Mouse (Mus musculus) ovary, postnatal 36 days (tissue): ENCODE measurements around the gene Ppp1r12a.

ENCODE experiments used
- DNase-seq: peaks from one replicate; pipeline ENCODE4 v3.0.0; 2022; ENCODE audit warnings: low spot score, mixed read lengths

Gene Ppp1r12a

GRCm38 (mm10) chr10:108162297-108163020 lies 466 bp downstream of the Ppp1r12a start:
- DNase-seq, result no peak

DNA sequence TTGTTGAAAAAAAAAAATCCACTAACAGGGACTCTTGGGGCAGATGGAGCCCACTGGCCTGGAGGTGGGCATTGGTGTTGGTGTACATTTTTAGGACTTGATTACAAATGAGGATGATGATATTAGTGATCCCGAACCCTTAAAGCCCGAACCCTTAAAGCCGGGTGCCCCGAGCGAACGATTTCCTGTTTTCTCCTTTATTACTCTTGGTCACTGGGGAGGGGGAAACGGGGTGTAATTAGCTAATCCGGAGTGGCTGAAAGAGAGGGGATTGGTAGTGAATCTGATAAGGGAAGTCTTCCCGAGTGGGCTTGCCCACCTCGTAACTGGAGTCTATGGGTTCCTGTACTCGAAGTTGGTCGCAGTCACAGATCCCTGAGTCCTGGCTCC lies 1.0 kb downstream of the Ppp1r12a start:
- DNase-seq, result peak; percentile 15

GRCm38 (mm10) chr10:108163451-108163850 lies 1.5 kb downstream of the Ppp1r12a start:
- DNase-seq, result no peak

DNA sequence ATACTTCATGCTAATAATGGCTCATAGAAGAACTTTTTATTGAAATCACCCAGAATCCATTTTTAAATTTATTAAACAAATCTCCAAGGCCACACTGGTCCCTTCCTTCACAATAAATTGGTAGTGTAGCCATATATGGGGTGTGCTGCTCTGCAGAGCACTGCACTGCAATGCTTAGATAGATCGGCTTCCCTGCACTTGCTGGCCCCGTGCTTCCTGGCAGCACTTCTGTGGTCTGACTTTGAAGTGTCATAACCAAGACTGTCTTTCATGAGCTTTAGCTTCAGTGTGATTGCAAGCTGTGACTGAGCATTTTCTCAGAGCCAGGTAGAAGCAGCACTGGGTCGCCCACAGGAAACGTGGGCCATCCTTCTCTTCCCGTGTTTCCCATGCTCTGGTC lies 5.8 kb downstream of the Ppp1r12a start:
- DNase-seq, result no peak

DNA sequence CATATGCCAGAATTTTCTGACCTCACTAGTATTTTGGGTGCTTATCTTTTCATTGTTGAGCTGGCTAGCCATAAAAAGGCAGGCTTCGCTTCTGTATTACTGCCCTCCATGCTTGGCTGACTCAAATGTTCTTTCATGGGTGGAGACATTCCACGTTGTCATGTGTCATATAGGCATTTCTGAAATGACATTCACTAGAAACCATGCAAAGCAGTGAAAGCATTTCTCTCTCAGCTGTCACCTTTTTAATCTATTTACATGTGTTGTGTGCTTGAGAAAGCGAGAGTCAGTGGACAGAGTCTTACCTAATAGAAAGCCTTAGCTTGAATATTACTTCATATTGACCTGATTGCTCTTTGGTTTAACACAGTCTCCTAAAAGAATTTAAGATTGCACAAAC lies 8.8 kb downstream of the Ppp1r12a start:
- no peak for DNase-seq

- DNase-seq, result no peak
These were observed 9.6 kb downstream of the Ppp1r12a start for GRCm38 (mm10) chr10:108171637-108172036.

GRCm38 (mm10) chr10:108172817-108173563 lies 11.0 kb downstream of the Ppp1r12a start:
- DNase-seq, result no peak

- DNase-seq, result no peak
These were observed 12.1 kb downstream of the Ppp1r12a start for GRCm38 (mm10) chr10:108174107-108174506.

DNA sequence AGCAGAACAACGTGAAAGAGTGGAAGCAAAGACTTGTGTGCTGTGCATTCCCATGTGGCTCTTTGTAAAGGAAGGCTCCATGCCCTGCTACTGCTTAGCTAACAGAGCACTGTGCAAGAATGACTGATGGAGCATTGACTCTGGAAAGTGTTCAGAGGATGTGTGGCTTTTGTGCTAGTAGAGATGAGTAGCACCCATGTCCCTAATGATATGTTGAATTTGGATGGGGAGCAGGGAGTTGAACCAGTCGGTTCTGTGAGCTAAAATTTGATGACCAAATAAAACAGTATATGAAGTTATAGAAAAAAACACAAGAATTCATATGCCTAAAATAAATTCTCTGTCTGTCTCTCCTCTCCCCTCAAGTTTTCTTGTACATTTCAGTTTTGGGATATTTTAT lies 13.9 kb downstream of the Ppp1r12a start:
- DNase-seq, result no peak

GRCm38 (mm10) chr10:108178285-108178848 lies 16.4 kb downstream of the Ppp1r12a start:
- DNase-seq, result no peak

DNA sequence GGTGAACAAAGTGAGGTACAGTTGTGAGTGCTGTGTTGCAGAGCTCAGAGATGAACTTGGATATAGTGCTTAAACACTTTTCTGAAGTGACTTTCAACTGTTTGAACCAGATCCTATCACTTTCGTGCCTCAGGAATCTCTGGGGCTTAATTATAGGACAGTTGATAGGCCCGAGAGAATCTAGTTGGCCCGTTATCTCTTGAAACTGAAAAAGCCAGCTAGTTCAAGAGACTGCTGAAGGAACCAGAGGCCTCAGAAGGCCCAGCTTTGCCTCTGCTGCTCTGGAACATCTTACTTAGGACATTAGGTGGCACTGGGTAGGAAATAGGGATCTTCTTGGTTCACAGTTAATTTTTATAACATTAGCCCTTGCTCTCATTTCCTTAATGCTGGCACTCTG lies 17.4 kb downstream of the Ppp1r12a start:
- DNase-seq, result no peak

GRCm38 (mm10) chr10:108180313-108180712 lies 18.3 kb downstream of the Ppp1r12a start:
- DNase-seq, result no peak

DNA sequence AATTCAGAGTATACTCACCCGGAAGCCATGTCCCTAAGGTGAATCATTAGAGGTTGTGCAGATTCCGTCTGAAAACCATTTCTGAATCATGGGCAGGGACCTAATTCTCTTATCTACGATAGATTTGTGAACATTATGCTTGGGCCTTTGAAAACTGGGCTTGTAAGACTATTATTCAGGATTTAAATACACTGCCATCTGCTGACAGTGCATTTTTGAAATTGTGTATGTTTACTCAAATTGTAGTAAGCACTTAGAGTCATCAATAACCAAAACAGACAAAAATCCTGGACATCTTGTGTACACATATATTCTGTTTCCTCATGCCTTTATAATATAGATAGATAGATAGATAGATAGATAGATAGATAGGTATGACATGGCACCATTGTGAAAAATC lies 19.9 kb downstream of the Ppp1r12a start:
- DNase-seq, result no peak

- no peak for DNase-seq
These were observed 20.4 kb downstream of the Ppp1r12a start for GRCm38 (mm10) chr10:108182386-108182785.

GRCm38 (mm10) chr10:108184763-108185162 lies 22.8 kb downstream of the Ppp1r12a start:
- no peak for DNase-seq

DNA sequence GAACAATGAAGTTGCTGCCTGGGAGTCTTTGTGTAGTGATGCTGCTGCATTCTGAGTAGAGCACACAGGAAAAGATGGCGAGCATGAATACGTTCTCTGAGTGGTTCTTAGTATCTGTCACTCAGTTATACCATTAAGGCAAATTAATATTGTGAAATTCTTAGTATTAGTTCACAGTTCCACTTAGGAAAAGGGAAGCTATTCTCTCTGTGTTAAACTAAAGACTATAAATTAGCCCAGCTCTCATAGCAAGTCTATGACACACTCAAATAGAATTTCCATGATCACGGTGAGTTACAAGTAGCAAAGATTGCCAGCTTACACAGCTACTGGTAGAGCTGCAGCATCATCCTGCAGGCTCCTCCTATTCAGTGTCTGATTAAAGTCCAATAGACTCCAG lies 23.3 kb downstream of the Ppp1r12a start:
- no peak for DNase-seq

DNA sequence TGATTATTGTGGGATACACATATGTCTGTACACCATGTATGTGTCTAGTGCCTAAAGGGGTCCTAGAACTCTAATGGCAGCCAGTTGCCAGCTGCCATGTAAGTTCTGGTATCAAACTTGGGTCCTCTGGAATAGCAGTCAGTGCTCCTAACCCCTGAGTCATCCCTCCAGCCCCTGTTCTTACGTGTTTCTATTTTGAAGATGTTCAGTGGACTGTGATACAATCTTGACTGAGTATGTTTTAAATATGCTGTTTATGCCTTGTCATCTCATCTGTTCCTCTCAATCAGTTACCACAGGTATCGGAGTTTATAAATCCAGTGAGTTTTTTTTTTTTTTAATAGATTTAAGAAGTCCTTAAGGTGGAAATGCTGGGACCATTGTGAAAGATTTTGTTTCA lies 27.3 kb downstream of the Ppp1r12a start:
- no peak for DNase-seq

GRCm38 (mm10) chr10:108189986-108190385 lies 28.0 kb downstream of the Ppp1r12a start:
- no peak for DNase-seq

DNA sequence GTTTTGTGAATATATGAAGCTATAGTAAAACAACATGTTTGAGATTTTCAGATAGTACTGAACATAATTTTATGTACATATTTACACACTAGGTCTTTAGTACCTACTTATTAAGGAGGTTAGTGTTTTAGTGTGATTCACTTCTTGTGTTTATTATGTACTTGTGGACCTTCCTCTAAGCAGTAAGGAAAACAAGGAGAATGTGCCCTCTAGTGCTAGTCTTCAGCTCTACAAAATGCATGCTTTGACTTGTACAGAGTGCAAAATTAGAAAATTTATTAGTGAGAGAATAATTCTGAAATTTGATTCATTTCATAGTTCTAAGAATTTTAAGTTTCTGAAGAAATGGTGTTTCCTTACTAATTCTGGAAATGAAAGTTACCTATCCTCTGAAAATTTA lies 28.6 kb downstream of the Ppp1r12a start:
- DNase-seq, result no peak

DNA sequence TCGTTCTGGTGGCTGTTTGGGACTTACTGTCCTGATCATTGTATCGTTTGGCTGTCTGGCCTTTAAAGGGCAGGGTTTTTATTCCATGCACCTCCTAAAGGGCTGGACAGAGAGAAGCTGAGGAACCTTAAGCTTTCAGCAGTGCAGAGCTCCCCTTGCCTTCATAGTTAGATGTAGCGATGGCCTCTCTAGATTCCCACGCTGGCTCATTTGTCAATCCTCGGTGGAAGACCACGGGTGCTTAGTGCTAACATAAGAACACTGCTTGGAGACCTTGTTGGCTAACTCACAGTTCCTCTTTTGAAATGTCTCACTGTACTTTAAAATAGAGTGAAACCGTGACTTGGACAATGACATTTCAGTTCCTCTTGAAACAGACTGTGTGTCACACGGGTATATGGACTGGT lies 29.4 kb downstream of the Ppp1r12a start:
- no peak for DNase-seq

DNA sequence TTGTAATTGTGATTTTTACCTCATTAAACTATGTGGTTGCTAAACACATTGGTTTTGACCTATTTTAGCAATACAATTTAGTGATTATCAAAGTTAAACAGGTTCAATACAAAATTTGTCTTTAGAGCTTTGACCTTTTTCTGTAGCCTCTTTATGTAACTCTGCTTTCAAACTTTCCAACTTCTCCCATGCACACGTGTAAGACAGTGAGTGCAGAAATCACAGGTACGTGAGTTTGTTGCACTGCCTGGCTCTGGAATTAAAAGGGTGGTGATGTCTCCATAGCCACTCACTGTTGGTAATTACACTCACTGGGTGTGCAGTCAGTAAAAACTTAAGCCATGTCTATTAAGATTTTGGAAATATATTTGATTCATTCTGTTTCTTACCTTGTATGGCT lies 30.3 kb downstream of the Ppp1r12a start:
- no peak for DNase-seq

DNA sequence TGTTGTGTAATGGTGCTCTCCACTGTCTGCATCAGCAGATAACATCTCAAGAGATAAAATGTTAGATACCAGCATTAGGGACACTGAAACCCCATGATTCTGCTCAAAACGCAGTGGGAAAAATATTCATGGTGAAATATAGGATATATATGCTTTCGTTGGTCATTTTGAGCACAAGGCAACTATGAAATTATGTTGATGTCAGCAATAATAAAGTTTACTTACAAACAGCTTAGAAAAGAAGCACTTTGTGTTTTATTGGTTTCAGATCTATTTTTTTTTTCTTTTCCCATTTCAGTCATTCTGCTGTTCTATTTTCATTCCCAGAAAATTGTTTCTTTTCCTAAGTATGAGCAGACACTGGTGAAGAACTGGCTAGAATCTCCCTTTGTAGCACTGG lies 34.1 kb downstream of the Ppp1r12a start:
- no peak for DNase-seq

DNA sequence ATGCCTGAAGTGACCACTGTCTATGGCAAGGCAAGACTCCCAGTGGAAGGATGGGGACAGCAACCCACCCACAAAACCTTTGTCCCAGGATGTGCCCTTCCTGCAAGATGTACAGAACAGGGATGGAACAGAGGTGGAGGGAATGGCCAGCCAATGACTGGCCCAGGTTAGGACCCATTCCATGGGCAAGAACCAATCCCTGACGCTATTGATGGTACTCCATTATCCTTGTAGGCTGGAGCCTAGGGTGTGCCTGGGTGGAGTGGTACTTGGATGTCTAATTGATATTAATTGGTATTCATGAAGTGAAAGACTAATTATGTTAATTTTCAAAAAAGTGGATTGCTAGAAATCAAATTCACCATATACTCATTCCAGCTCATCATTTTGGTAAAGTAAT lies 35.5 kb downstream of the Ppp1r12a start:
- no peak for DNase-seq
